Mouse (Mus musculus): Measurements from ENCODE around the gene Tspan9. TPM values are rescaled to one million over a fixed set of nuclear protein-coding genes. Genes with fewer than 3 reads are reported as not detected.

Gene Tspan9
- polyA plus RNA-seq, 1 experiment from 2014 or later = 100 TPM

GRCm38 (mm10) chr6:127956172-127956571, 187.2 kb downstream of the Tspan9 start:
- H3K4me1 ChIP-seq (ENCODE audit: control insufficient read depth, insufficient read depth, low read length) = no peaks in the 10 kb centered on the region
- no peak overlapping the region for H3K27ac ChIP-seq (ENCODE audit: low read depth, low read length)
- no peaks in the 10 kb centered on the region for H3K27me3 ChIP-seq (ENCODE audit: control insufficient read depth, insufficient read depth, low read length)
- H3K9ac ChIP-seq (ENCODE audit: low read depth, low read length) = no peak overlapping the region
- no peaks in the 10 kb centered on the region for H3K9me3 ChIP-seq (ENCODE audit: control insufficient read depth, low read length)
- no peak overlapping the region for H3K4me2 ChIP-seq (replicated peaks; ENCODE audit: low read depth, low read length)
- no peak for ATAC-seq (ENCODE audit: low FRiP score, low TSS enrichment)
- 81% methylated on average over 5 of the region's 5 CpGs for WGBS
- no peaks in the 10 kb centered on the region for H3K36me3 ChIP-seq (ENCODE audit: control insufficient read depth, insufficient read depth, low read length)
- H3K4me3 ChIP-seq (ENCODE audit: low read length) = no peak overlapping the region

- ATAC-seq (ENCODE audit: low FRiP score, low TSS enrichment) = no peak
- Histone ChIP-seq H3K27ac (ENCODE audit: low read depth, low read length) (no peak overlapping the region), H3K9ac (ENCODE audit: low read depth, low read length) (no peak overlapping the region), H3K36me3 (ENCODE audit: control insufficient read depth, insufficient read depth, low read length) (no peaks in the 10 kb centered on the region), H3K27me3 (ENCODE audit: control insufficient read depth, insufficient read depth, low read length) (no peaks in the 10 kb centered on the region), H3K4me2 (replicated peaks; ENCODE audit: low read depth, low read length) (no peak overlapping the region), H3K9me3 (ENCODE audit: control insufficient read depth, low read length) (no peaks in the 10 kb centered on the region), H3K4me3 (ENCODE audit: low read length) (no peak overlapping the region), H3K4me1 (ENCODE audit: control insufficient read depth, insufficient read depth, low read length) (no peaks in the 10 kb centered on the region)
- 85% methylated on average over 4 of the region's 4 CpGs for WGBS
Observed at GRCm38 (mm10) chr6:127953071-127953470, 190.3 kb downstream of the Tspan9 start.

- H3K4me2 ChIP-seq (replicated peaks; ENCODE audit: low read depth, low read length) = no peak overlapping the region
- H3K9ac ChIP-seq (ENCODE audit: low read depth, low read length) = no peak overlapping the region
- ATAC-seq (ENCODE audit: low FRiP score, low TSS enrichment) = no peak
- no peak overlapping the region for H3K4me3 ChIP-seq (ENCODE audit: low read length)
- no peaks in the 10 kb centered on the region for H3K4me1 ChIP-seq (ENCODE audit: control insufficient read depth, insufficient read depth, low read length)
- H3K27me3 ChIP-seq (ENCODE audit: control insufficient read depth, insufficient read depth, low read length) = no peaks in the 10 kb centered on the region
- H3K36me3 ChIP-seq (ENCODE audit: control insufficient read depth, insufficient read depth, low read length) = no peaks in the 10 kb centered on the region
- WGBS = 93% methylated on average over 7 of the region's 7 CpGs
- H3K27ac ChIP-seq (ENCODE audit: low read depth, low read length) = no peak overlapping the region
- H3K9me3 ChIP-seq (ENCODE audit: control insufficient read depth, low read length) = no peaks in the 10 kb centered on the region
Observed at GRCm38 (mm10) chr6:127949885-127950284, 193.5 kb downstream of the Tspan9 start.

- 87% methylated on average over 9 of the region's 9 CpGs for WGBS
- Histone ChIP-seq H3K27me3 (ENCODE audit: control insufficient read depth, insufficient read depth, low read length) (no peaks in the 10 kb centered on the region), H3K4me3 (ENCODE audit: low read length) (no peak overlapping the region), H3K4me1 (ENCODE audit: control insufficient read depth, insufficient read depth, low read length) (no peaks in the 10 kb centered on the region), H3K9ac (ENCODE audit: low read depth, low read length) (no peak overlapping the region), H3K27ac (ENCODE audit: low read depth, low read length) (no peak overlapping the region), H3K4me2 (replicated peaks; ENCODE audit: low read depth, low read length) (no peak overlapping the region), H3K36me3 (ENCODE audit: control insufficient read depth, insufficient read depth, low read length) (no peaks in the 10 kb centered on the region), H3K9me3 (ENCODE audit: control insufficient read depth, low read length) (no peaks in the 10 kb centered on the region)
- ATAC-seq (ENCODE audit: low FRiP score, low TSS enrichment) = no peak
Observed at GRCm38 (mm10) chr6:127948656-127949055, 194.7 kb downstream of the Tspan9 start.

GRCm38 (mm10) chr6:127945725-127946124, 197.7 kb downstream of the Tspan9 start:
- Histone ChIP-seq H3K27ac (ENCODE audit: low read depth, low read length) (no peak overlapping the region), H3K36me3 (ENCODE audit: control insufficient read depth, insufficient read depth, low read length) (no peaks in the 10 kb centered on the region), H3K4me1 (ENCODE audit: control insufficient read depth, insufficient read depth, low read length) (no peaks in the 10 kb centered on the region), H3K4me2 (replicated peaks; ENCODE audit: low read depth, low read length) (no peak overlapping the region), H3K4me3 (ENCODE audit: low read length) (no peak overlapping the region), H3K9ac (ENCODE audit: low read depth, low read length) (no peak overlapping the region), H3K9me3 (ENCODE audit: control insufficient read depth, low read length) (no peaks in the 10 kb centered on the region), H3K27me3 (ENCODE audit: control insufficient read depth, insufficient read depth, low read length) (no peaks in the 10 kb centered on the region)
- WGBS = 54% methylated on average over 9 of the region's 9 CpGs
- peak; percentile 84; the same call in 1 of the 2 replicates for ATAC-seq (ENCODE audit: low FRiP score, low TSS enrichment)

DNA sequence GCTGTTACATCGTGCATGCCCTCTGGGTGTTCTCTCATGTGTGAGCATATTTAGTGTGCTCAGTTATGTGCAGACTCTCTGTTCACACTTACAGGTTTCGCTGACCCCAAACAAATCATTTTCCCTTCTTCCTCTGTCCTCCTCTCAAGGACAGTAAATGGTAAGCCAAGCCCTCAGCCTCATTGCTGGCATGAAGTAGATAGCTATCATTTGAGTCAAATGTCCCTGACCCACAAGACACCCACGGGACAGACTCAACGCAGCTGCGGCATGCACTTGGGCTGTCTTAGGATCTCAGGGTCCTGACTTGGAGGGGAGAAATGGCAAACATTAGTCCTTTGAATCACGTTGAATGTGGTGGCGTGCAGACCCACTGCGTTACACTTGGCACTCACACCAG, 201.0 kb downstream of the Tspan9 start:
- ATAC-seq (ENCODE audit: low FRiP score, low TSS enrichment) = no peak

GRCm38 (mm10) chr6:127935105-127935504, 208.3 kb downstream of the Tspan9 start:
- no peaks in the 10 kb centered on the region for H3K27me3 ChIP-seq (ENCODE audit: control insufficient read depth, insufficient read depth, low read length)
- no peaks in the 10 kb centered on the region for H3K36me3 ChIP-seq (ENCODE audit: control insufficient read depth, insufficient read depth, low read length)
- no peak overlapping the region for H3K27ac ChIP-seq (ENCODE audit: low read depth, low read length)
- no peak for ATAC-seq (ENCODE audit: low FRiP score, low TSS enrichment)
- H3K9me3 ChIP-seq (ENCODE audit: control insufficient read depth, low read length) = no peaks in the 10 kb centered on the region
- 78% methylated on average over 3 of the region's 3 CpGs for WGBS
- H3K9ac ChIP-seq (ENCODE audit: low read depth, low read length) = no peak overlapping the region
- no peak overlapping the region for H3K4me3 ChIP-seq (ENCODE audit: low read length)
- H3K4me1 ChIP-seq (ENCODE audit: control insufficient read depth, insufficient read depth, low read length) = 0 out of 2 replicates have a peak, but pooled peaks cover 3% of the 10 kb centered on the region
- H3K4me2 ChIP-seq (replicated peaks; ENCODE audit: low read depth, low read length) = no peak overlapping the region

More for the DNA sequence above, 201.0 kb downstream of the Tspan9 start:
- Histone ChIP-seq H3K4me2 (replicated peaks; ENCODE audit: low read depth, low read length) (no peak overlapping the region), H3K27me3 (ENCODE audit: control insufficient read depth, insufficient read depth, low read length) (no peaks in the 10 kb centered on the region), H3K9me3 (ENCODE audit: control insufficient read depth, low read length) (no peaks in the 10 kb centered on the region), H3K4me3 (ENCODE audit: low read length) (no peak overlapping the region), H3K27ac (ENCODE audit: low read depth, low read length) (no peak overlapping the region), H3K4me1 (ENCODE audit: control insufficient read depth, insufficient read depth, low read length) (no peaks in the 10 kb centered on the region), H3K36me3 (ENCODE audit: control insufficient read depth, insufficient read depth, low read length) (no peaks in the 10 kb centered on the region), H3K9ac (ENCODE audit: low read depth, low read length) (no peak overlapping the region)
- WGBS = 77% methylated on average over 8 of the region's 8 CpGs

DNA sequence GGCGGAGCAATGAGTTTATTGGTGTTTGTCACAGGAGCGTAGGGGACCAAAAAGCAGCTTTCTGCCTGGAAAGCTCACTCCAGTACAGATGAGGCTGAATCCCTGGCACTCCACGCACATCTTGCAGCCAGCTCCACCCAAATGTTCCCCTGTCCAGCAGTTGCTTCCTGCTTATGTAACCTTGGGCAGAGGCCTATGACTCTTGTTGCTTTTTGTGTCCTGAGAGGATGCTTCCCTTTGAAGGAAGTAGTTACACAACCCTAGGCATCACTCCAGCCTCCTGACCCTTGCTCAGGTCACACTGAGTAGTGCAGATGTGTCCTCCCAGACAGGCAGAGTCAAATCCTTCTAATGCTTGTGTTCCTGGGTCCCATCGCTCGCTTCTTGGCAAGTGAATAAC, 209.6 kb downstream of the Tspan9 start:
- Histone ChIP-seq H3K4me3 (ENCODE audit: low read length) (no peak overlapping the region), H3K9ac (ENCODE audit: low read depth, low read length) (no peak overlapping the region), H3K4me2 (replicated peaks; ENCODE audit: low read depth, low read length) (no peak overlapping the region), H3K36me3 (ENCODE audit: control insufficient read depth, insufficient read depth, low read length) (no peaks in the 10 kb centered on the region), H3K4me1 (ENCODE audit: control insufficient read depth, insufficient read depth, low read length) (0 out of 2 replicates have a peak, but pooled peaks cover 3% of the 10 kb centered on the region), H3K27ac (ENCODE audit: low read depth, low read length) (no peak overlapping the region), H3K27me3 (ENCODE audit: control insufficient read depth, insufficient read depth, low read length) (no peaks in the 10 kb centered on the region), H3K9me3 (ENCODE audit: control insufficient read depth, low read length) (no peaks in the 10 kb centered on the region)
- ATAC-seq (ENCODE audit: low FRiP score, low TSS enrichment) = no peak
- WGBS = 92% methylated on average over 5 of the region's 5 CpGs

DNA sequence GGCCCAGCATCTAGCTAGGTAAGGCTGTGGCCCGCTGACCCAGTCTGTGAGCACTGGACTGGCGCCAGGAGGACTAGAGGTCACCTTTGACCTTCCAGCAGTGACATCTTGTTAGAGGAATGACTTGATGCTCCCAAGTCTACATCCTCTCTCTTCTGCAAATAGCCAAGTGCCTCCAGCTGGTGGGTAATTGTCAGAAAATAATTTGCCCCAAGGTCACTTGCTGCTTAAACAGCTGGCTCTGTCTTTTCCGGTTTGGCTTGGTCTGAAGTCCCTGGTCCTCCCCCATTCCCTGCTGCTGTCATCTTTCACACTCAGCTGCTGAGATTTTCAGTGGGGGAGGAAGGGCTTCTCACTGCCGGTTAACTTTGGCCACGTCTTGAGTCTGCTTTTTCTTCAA, 210.7 kb downstream of the Tspan9 start:
- H3K36me3 ChIP-seq (ENCODE audit: control insufficient read depth, insufficient read depth, low read length) = no peaks in the 10 kb centered on the region
- H3K9me3 ChIP-seq (ENCODE audit: control insufficient read depth, low read length) = no peaks in the 10 kb centered on the region
- no peak overlapping the region for H3K4me3 ChIP-seq (ENCODE audit: low read length)
- 21% methylated on average over 5 of the region's 5 CpGs for WGBS
- no peak overlapping the region for H3K27ac ChIP-seq (ENCODE audit: low read depth, low read length)
- no peak overlapping the region for H3K4me2 ChIP-seq (replicated peaks; ENCODE audit: low read depth, low read length)
- H3K4me1 ChIP-seq (ENCODE audit: control insufficient read depth, insufficient read depth, low read length) = peaks cover 8% of the 10 kb centered on the region; the same call in 1 of the 2 replicates
- H3K9ac ChIP-seq (ENCODE audit: low read depth, low read length) = no peak overlapping the region
- ATAC-seq (ENCODE audit: low FRiP score, low TSS enrichment) = 0 out of 2 replicates have a peak, but pooled peaks have one; percentile 18
- H3K27me3 ChIP-seq (ENCODE audit: control insufficient read depth, insufficient read depth, low read length) = no peaks in the 10 kb centered on the region

Data from kidney, embryonic 14.5 days (tissue).